Mouse (Mus musculus) erythroblast, embryonic 14.5 days (primary cell): Measurements from ENCODE around the gene Anks1.

ENCODE experiments used
- GATA1 ChIP-seq: IDR thresholded peaks from 2 replicates; pipeline ENCODE4 v1.6.1; 2012; ENCODE audit warnings: low read length, inconsistent platforms, mixed read lengths
- TAL1 ChIP-seq: IDR thresholded peaks from 3 replicates; pipeline ENCODE4 v1.6.1; 2012; ENCODE audit warnings: low read length, inconsistent platforms, mixed read lengths

- TF ChIP-seq GATA1: no peak
- TF ChIP-seq TAL1: no peak
Observed at GRCm38 (mm10) chr17:28006611-28007010, 97.5 kb downstream of the Anks1 start.
